Mouse (Mus musculus) limb, embryonic 10.5 days (tissue): Measurements from ENCODE around the gene Tnrc18. TPM values are rescaled to one million over a fixed set of nuclear protein-coding genes. Genes with fewer than 3 reads are reported as not detected.
A peak's percentile ranks its signal among the peaks of the same experiment; 100 is the strongest.

ENCODE experiments used
- DNase-seq: peaks from one replicate; pipeline ENCODE4 v3.0.0-alpha.2; 2017; ENCODE audit warnings: low spot score
- H3K27ac ChIP-seq: fragments of 300-500 bp; sonication (generic); 2 replicates; pipeline ENCODE4 v1.5.1; 2016; ENCODE audit warnings: mild to moderate bottlenecking
- H3K27me3 ChIP-seq: fragments of 300-500 bp; sonication (generic); 2 replicates; pipeline ENCODE4 v1.6.1; 2016; ENCODE audit warnings: low read depth, mild to moderate bottlenecking; ENCODE audit not compliant: poor library complexity, severe bottlenecking
- H3K36me3 ChIP-seq: fragments of 300-500 bp; sonication (generic); 2 replicates; pipeline ENCODE4 v1.6.1; 2016; ENCODE audit warnings: mild to moderate bottlenecking, moderate library complexity
- H3K4me1 ChIP-seq: fragments of 300-500 bp; sonication (generic); 2 replicates; pipeline ENCODE4 v1.6.1; 2016
- H3K4me3 ChIP-seq: fragments of 300-500 bp; sonication (generic); 2 replicates; pipeline ENCODE4 v1.5.1; 2016; ENCODE audit warnings: mild to moderate bottlenecking, moderate library complexity
- H3K9me3 ChIP-seq: fragments of 300-500 bp; sonication (generic); replicated peaks from 2 replicates; pipeline ENCODE4 v1.6.1; 2016; ENCODE audit warnings: mild to moderate bottlenecking
- WGBS: fragments of 180-500 bp; shearing (Covaris S2); methylation state at CpG from one replicate; pipeline ENCODE4 v1.1.7; 2016; 5-methylcytosine and 5-hydroxymethylcytosine counted together
- polyA plus RNA-seq: library from polyadenylated mRNA; unstranded; fragments of >200 nt; fragmentation: Nextera tagmentation; extraction: Ambion mirVana; gene quantifications from 2 replicates; pipeline ENCODE4 v1.2.1, GENCODE M21; 2016

Gene Tnrc18
- polyA plus RNA-seq, 1 experiment from 2014 or later = 39.0 TPM

DNA sequence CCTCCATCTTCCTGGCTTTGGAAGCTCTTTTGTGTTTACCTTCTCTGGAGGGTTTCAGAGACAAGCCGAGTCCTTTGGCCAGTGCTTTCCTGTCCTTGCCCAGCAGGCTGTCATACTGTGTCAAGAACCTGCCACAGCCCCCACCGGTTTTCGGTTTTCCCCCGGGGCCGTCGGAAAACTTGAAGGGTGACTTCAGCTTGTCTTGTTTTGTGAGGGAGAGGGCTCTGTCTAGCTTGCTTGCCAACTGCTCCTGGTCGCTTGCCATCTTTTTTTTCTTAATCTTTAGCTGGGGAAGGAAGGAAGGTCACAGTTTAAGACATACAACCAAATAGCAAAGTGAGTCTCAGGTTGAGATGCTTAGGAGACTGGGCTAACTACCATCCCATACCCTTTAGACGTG is 57.7 kb downstream of the Tnrc18 start:
- Histone ChIP-seq H3K36me3 (peaks cover 100% of the 10 kb centered on the region), H3K4me1 (0 out of 2 replicates have a peak, but pooled peaks cover 3% of the 10 kb centered on the region), H3K4me3 (no peak overlapping the region), H3K27me3 (no peaks in the 10 kb centered on the region), H3K27ac (no peak overlapping the region), H3K9me3 (no peaks in the 10 kb centered on the region)
- WGBS = 89% methylated on average over 8 of the region's 8 CpGs
- no peak for DNase-seq

DNA sequence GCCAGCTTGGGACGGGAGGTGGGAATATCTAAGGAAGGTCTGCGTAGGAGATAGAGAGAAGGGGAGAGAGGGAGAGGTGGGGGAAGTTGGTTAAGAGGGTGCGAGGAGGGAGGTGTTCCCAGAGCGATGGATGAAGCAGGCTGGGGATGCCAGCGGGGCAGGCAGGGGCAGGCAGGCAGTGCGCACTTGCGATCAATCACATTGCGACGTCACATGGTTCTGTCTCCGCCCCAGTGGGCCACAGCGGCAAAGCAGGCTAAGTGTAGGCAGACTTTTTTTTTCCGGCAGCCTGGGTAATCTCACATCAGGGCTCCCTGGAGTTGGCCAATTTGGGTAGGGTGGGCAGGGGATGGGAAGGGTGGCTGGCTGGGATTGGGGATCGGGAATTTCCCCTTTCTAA is 65.2 kb downstream of the Tnrc18 start:
- DNase-seq = no peak
- Histone ChIP-seq H3K36me3 (peaks cover 98% of the 10 kb centered on the region), H3K4me3 (no peak overlapping the region), H3K4me1 (peaks cover 8% of the 10 kb centered on the region; the same call in 1 of the 2 replicates), H3K9me3 (no peaks in the 10 kb centered on the region), H3K27me3 (no peaks in the 10 kb centered on the region), H3K27ac (no peak overlapping the region)
- WGBS = 41% methylated on average over 13 of the region's 13 CpGs

DNA sequence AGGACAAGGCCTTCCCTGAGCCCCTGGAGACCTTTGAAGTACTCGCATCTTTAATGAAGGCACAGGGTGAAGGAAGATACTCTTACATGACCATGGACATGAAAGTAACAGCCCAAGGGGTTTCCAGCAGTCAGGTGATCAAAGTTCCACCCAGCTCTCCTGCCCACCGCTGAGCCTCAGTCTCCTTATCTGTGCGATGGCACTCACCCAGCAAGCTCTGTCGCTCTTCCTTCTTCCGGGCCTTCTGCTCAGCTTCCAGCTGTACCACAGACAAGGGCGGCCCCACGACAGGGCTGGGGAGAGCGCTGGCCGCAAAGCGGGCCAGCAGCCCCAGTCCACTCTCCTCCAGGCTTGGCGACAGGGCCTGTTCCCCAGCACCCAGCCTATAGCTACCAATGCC is 67.3 kb downstream of the Tnrc18 start:
- Histone ChIP-seq H3K4me3 (no peak overlapping the region), H3K9me3 (no peaks in the 10 kb centered on the region), H3K27me3 (no peaks in the 10 kb centered on the region), H3K4me1 (peaks cover 8% of the 10 kb centered on the region; the same call in 1 of the 2 replicates), H3K27ac (no peak overlapping the region), H3K36me3 (peaks cover 98% of the 10 kb centered on the region)
- whole genome bisulfite sequencing = 86% methylated on average over 11 of the region's 11 CpGs
- no peak for DNase-seq

DNA sequence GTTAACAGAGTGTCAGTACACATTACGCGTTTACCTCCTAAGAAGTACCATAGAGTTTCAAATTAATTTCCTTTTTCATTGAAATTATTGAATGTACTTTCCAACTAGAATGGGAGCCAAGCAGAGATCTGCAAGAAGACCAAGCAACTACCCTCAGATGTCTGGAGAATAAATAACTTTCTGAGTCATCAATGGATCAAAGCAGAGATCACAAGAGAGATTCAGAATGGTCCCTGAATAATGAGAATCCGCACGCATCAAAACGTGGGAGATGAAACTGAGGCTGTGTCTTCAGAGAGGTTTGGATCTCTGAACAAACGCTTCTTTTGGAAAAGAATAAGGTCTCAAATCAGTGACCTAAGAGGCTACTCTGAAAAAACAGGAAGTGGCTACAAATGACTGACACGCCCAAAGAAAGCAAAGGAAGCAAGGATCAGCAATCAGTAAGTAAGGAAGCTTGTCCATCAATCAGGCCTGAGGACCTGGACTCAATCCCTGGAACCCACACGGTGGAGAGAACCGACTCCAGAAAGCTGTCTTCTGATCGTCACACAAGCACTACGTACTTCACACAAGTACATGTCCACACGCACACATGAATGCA is 70.3 kb downstream of the Tnrc18 start:
- Histone ChIP-seq H3K27ac (no peak overlapping the region), H3K9me3 (no peaks in the 10 kb centered on the region), H3K4me3 (no peak overlapping the region), H3K4me1 (peaks cover under 1% of the 10 kb centered on the region; the same call in 1 of the 2 replicates), H3K36me3 (peaks cover 98% of the 10 kb centered on the region), H3K27me3 (no peaks in the 10 kb centered on the region)
- no peak for DNase-seq
- WGBS = 90% methylated on average over 12 of the region's 12 CpGs

DNA sequence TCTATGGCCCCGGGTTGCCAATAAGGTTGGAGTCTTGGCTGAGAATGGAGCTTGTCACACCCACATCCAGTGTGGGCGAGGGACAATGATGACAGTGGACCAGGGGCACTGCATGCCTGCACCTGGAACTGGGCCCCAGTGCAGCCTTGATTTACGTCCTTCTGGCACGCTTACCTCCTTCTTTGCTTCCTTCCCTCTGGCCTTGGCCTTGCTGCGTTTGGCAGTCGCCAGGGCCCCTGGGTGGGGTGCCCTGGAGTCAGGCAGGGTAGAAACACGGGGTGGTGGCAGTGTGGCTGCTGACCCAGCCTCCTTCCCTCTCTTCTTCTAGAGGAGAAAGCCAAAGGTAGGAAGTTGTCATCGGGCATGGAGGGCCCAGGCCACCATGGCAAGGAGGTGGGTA is 77.5 kb downstream of the Tnrc18 start:
- H3K27ac ChIP-seq = no peak overlapping the region
- WGBS = 90% methylated on average over 8 of the region's 8 CpGs

DNA sequence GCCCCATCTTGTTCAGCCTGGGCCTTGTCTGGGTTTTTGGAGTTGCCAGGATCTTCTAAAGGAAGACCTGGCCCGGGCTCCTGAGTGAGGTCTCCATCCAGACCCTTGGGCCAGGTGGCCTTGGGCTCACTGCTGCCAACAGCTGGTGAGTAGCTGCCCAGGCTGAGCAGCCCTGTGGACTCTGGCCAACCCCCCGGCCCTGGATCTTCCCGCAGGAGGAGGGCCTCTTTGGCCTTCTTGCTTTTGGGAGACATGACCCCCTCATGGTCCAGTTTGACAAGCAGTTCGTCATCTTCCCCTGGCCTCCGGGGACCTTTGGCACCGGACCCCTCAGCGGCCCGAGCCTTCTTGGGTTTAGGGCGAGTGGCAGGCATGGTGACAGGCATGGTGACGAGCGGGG is 85.5 kb downstream of the Tnrc18 start:
- DNase-seq = no peak
- H3K27me3 ChIP-seq = no peaks in the 10 kb centered on the region
- H3K9me3 ChIP-seq = no peaks in the 10 kb centered on the region
- H3K36me3 ChIP-seq = peaks cover 100% of the 10 kb centered on the region
- WGBS = 91% methylated on average over 11 of the region's 11 CpGs
- H3K27ac ChIP-seq = no peak overlapping the region
- no peak overlapping the region for H3K4me3 ChIP-seq
- H3K4me1 ChIP-seq = no peaks in the 10 kb centered on the region

More for the DNA sequence above, 77.5 kb downstream of the Tnrc18 start:
- H3K36me3 ChIP-seq = peaks cover 100% of the 10 kb centered on the region
- H3K27me3 ChIP-seq = no peaks in the 10 kb centered on the region
- no peaks in the 10 kb centered on the region for H3K9me3 ChIP-seq
- no peak for DNase-seq
- no peaks in the 10 kb centered on the region for H3K4me1 ChIP-seq
- H3K4me3 ChIP-seq = no peak overlapping the region

DNA sequence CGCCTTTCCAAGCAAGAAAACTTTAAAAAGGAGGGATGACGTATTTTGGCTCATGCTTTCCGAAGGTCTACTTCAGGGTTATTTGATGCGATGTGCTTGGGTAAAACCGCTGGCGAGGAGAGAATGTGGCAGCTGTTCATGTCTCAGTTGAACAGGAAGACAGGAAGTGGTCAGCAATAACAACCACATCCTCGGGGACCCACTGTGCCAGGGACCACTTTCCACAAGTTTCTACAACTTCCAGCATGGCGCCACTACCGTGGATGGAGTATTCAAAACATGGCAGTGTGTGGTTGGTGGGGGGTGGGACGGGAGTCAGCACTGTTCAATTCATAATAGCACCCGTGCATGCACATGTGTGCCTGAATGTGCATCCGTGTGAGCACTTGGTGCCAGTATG is 87.2 kb downstream of the Tnrc18 start:
- Histone ChIP-seq H3K36me3 (peaks cover 100% of the 10 kb centered on the region), H3K4me1 (no peaks in the 10 kb centered on the region), H3K9me3 (no peaks in the 10 kb centered on the region), H3K27ac (no peak overlapping the region), H3K27me3 (no peaks in the 10 kb centered on the region), H3K4me3 (no peak overlapping the region)
- WGBS = 94% methylated on average over 12 of the region's 12 CpGs
- DNase-seq = no peak

DNA sequence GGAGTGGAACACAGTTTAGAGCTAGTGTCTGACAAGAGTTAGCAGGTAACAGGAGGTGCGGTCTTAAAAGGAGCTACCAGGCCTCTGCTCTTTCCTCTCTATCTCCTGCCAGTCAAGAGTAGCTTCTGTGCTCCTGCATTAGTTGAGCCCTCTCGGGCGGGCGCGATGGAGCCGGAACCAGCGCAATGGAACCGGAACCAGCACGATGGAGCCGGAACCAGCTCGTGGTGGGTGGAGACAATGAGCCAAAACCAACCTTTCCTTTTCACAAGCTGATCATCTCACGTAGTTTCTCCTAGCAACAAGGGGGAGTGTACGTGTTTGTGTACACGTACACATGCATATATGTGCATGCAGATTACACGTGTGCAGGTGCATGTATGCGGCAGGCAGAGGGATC is 89.2 kb downstream of the Tnrc18 start:
- no peak for DNase-seq
- 96% methylated on average over 16 of the region's 16 CpGs for WGBS
- no peak overlapping the region for H3K4me3 ChIP-seq
- no peak overlapping the region for H3K27ac ChIP-seq
- H3K4me1 ChIP-seq = peaks cover 5% of the 10 kb centered on the region
- H3K9me3 ChIP-seq = no peaks in the 10 kb centered on the region
- peaks cover 94% of the 10 kb centered on the region for H3K36me3 ChIP-seq
- no peaks in the 10 kb centered on the region for H3K27me3 ChIP-seq

DNA sequence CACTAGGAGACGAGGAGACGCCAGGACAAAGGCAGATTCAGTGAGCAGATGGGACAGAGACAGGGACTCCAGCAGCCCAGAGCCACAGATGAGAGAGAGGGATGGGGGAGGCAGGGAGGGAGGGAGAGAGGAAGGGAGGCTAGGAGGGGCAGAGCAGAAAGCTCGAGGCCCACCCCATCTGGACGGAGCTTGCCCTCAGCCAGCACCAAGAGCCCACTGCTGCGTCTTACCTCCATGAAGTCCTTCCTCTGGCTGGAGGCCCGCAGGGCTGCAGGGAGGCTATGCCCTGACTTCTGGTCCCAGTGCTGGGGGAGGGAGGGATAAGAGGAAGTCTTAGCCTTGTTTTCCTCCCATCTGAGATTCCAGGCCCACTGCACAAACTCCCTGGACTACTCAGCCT is 90.7 kb downstream of the Tnrc18 start:
- Histone ChIP-seq H3K4me3 (no peak overlapping the region), H3K36me3 (peaks cover 79% of the 10 kb centered on the region), H3K27me3 (no peaks in the 10 kb centered on the region), H3K4me1 (peaks cover 12% of the 10 kb centered on the region), H3K27ac (no peak overlapping the region), H3K9me3 (no peaks in the 10 kb centered on the region)
- no peak for DNase-seq
- 91% methylated on average over 6 of the region's 6 CpGs for WGBS

DNA sequence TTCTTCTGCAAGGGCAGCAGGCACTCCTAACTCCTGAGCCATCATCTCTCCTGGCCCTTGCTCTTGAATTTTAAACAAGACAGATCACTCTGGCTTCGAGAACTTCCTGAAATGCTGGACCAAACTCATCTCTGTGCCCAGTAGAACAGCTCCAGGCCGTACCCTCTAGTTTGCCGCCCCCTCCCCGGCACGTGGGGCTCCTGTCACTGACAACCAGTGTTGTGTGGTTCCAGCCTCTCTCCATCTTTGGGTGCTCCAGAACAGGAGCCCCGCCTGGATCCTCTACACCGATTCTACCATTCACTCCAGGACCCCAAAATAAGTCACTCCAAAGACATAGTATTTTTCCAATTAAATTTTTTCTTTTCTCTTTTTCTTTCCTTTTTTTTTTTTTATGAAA is 93.2 kb downstream of the Tnrc18 start:
- H3K27ac ChIP-seq = no peak overlapping the region
- no peaks in the 10 kb centered on the region for H3K27me3 ChIP-seq
- H3K9me3 ChIP-seq = no peaks in the 10 kb centered on the region
- peaks cover 12% of the 10 kb centered on the region for H3K4me1 ChIP-seq
- H3K4me3 ChIP-seq = no peak overlapping the region
- peaks cover 57% of the 10 kb centered on the region for H3K36me3 ChIP-seq
- WGBS = 93% methylated on average over 7 of the region's 7 CpGs
- DNase-seq = no peak

DNA sequence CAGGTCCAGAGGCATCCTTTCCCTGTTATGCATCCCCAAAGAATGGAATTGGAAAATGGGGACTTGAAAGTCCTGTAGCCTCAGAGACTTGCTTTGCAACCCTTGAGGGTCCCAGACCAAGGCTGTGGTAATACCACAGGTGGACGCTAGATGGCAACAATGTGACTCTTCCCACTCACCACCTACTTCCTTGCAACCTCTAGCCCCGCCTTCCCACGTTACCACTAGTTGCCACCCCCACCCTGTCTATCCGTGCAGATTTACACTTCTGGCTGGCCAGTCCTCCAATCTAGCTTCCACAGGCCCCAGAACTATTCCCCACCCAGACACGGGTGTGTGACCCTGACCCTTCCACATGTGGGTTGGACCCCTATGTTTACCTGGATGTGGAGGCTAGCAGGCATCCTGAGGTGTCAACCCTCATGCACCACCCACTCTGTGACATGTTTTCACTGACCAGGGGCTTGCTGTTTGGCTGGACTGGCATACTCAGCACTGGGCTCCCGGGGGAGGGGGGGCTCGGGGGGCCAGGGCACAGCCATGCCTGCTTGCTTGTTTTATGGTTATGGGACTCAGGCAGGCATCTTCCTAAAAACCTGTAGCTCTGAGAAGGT is 93.8 kb downstream of the Tnrc18 start:
- Histone ChIP-seq H3K9me3 (no peaks in the 10 kb centered on the region), H3K36me3 (peaks cover 53% of the 10 kb centered on the region), H3K27ac (no peak overlapping the region), H3K4me1 (peaks cover 16% of the 10 kb centered on the region), H3K4me3 (no peak overlapping the region), H3K27me3 (no peaks in the 10 kb centered on the region)
- 10% methylated on average over 7 of the region's 7 CpGs for WGBS
- DNase-seq = peak; percentile 82

DNA sequence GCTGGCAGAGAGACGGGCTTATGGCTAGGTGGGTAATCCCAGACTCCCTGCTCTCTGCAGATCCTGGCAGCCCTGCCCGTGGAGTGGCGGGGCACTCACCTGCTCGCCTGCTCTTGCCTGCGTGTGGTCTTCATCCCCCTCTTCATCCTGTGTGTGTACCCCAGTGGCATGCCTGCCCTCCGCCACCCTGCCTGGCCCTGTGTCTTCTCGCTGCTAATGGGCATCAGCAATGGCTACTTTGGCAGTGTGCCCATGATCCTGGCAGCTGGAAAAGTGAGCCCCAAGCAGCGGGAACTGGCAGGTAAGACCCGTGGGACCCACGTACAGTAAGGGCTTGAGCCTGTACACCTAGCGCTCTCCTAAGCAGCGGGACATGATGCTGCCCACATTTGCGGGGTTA is 97.6 kb downstream of the Tnrc18 start:
- 94% methylated on average over 13 of the region's 13 CpGs for WGBS
- Histone ChIP-seq H3K36me3 (peaks cover 18% of the 10 kb centered on the region), H3K27me3 (no peaks in the 10 kb centered on the region), H3K27ac (no peak overlapping the region), H3K9me3 (no peaks in the 10 kb centered on the region), H3K4me1 (peaks cover 20% of the 10 kb centered on the region), H3K4me3 (no peak overlapping the region)
- DNase-seq = no peak

DNA sequence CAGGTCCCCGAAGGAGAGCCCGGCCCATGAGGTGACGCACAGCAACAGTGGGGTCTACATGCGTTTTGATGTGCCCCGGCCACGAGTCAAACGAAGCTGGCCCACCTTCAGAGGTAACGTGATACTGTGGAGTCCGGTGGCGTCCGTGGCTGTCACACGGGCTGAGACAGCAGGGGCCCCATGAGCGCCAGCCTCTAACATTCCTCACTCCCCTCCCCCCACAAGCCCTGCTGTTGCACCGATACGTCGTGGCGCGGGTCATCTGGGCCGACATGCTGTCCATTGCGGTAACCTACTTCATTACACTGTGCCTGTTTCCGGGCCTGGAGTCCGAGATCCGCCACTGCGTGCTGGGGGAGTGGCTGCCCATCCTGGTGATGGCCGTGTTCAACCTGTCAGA is 99.0 kb downstream of the Tnrc18 start:
- H3K27ac ChIP-seq = no peak overlapping the region
- no peak overlapping the region for H3K4me3 ChIP-seq
- peaks cover 15% of the 10 kb centered on the region for H3K4me1 ChIP-seq
- 64% methylated on average over 25 of the region's 25 CpGs for WGBS
- no peak for DNase-seq
- no peaks in the 10 kb centered on the region for H3K9me3 ChIP-seq
- peaks cover 13% of the 10 kb centered on the region for H3K36me3 ChIP-seq
- no peaks in the 10 kb centered on the region for H3K27me3 ChIP-seq

DNA sequence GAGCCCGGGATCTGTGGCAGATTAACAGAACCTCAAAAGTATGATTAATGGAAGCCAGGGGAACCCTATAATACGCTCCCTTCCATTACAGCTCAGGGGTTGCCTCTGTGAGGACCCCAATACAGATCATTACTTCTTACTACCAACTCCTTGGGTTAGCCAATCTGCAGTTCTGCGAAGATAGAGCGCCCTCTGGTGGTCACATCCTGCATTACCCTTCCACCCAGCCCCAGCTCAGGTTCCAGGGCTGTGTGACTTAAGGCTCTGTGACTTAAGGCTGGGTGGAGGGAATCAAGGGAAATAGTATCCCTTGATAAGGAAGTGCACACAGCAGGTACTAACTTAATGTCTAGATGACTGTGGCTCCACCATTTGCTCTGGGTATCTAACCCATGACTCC is 99.4 kb downstream of the Tnrc18 start:
- peak; percentile 90 for DNase-seq
- peaks cover 13% of the 10 kb centered on the region for H3K36me3 ChIP-seq
- H3K4me3 ChIP-seq = no peak overlapping the region
- H3K9me3 ChIP-seq = no peaks in the 10 kb centered on the region
- H3K27me3 ChIP-seq = no peaks in the 10 kb centered on the region
- WGBS = 22% methylated on average over 4 of the region's 4 CpGs
- H3K27ac ChIP-seq = no peak overlapping the region
- H3K4me1 ChIP-seq = peaks cover 15% of the 10 kb centered on the region
